Mouse (Mus musculus): ENCODE results near the gene Cmah.

The Cmah gene
- long read RNA-seq, experiment 1 = 0 reads
- long read RNA-seq, experiment 2 = 0 reads

GRCm38 (mm10) chr13:24327201-24327600, at the start of gene Cmah:
TSS of gene Cmah (plus strand) at chr13:24327404.
- intact Hi-C loops (cut with DNase I) = no loop called here

- intact Hi-C loops (cut with DNase I) = no loop called here
Measured at GRCm38 (mm10) chr13:24279407-24279761, 47.8 kb upstream of the Cmah start.

- intact Hi-C loops (cut with DNase I) = loop anchor here (2.0 to 10.0 kb wide), 4 partner anchors 25 to 445 kb away; partner anchors contain the start of gene Slc17a3
Measured at GRCm38 (mm10) chr13:24279762-24280438, 47.3 kb upstream of the Cmah start.

- intact Hi-C loops (cut with DNase I) = loop anchor here (2.0 to 10.0 kb wide), 4 partner anchors 26 to 446 kb away; partner anchors contain the start of gene Slc17a3
Measured at GRCm38 (mm10) chr13:24280439-24281431, 46.5 kb upstream of the Cmah start, which contains the start of gene Carmil1. TSS of gene Carmil1 (minus strand) at chr13:24280795.

- intact Hi-C loops (cut with DNase I) = loop anchor here (10.0 kb wide), 1 partner anchor 453 kb away; the partner anchor contains the start of gene Slc17a3
Measured at GRCm38 (mm10) chr13:24287381-24287780, 39.8 kb upstream of the Cmah start.

GRCm38 (mm10) chr13:24297252-24297651, 30.0 kb upstream of the Cmah start:
- intact Hi-C loops (cut with DNase I) = loop anchor here (10.0 kb wide), 1 partner anchor 502 kb away; no protein-coding TSS in a partner anchor

- intact Hi-C loops (cut with DNase I) = no loop called here
Measured at GRCm38 (mm10) chr13:24305486-24305885, 21.7 kb upstream of the Cmah start.

GRCm38 (mm10) chr13:24306248-24306647, 21.0 kb upstream of the Cmah start:
- intact Hi-C loops (cut with DNase I) = no loop called here

- intact Hi-C loops (cut with DNase I) = no loop called here
Measured at GRCm38 (mm10) chr13:24311011-24311940, 15.9 kb upstream of the Cmah start.

GRCm38 (mm10) chr13:24316563-24316962, 10.6 kb upstream of the Cmah start:
- intact Hi-C loops (cut with DNase I) = no loop called here

- intact Hi-C loops (cut with DNase I) = no loop called here
Measured at GRCm38 (mm10) chr13:24318618-24319017, 8.6 kb upstream of the Cmah start.

GRCm38 (mm10) chr13:24321313-24321712, 5.9 kb upstream of the Cmah start:
- intact Hi-C loops (cut with DNase I) = no loop called here

GRCm38 (mm10) chr13:24328036-24328817, 1.0 kb downstream of the Cmah start:
- intact Hi-C loops (cut with DNase I) = no loop called here

- intact Hi-C loops (cut with DNase I) = no loop called here
Measured at GRCm38 (mm10) chr13:24330128-24330527, 2.9 kb downstream of the Cmah start.

- intact Hi-C loops (cut with DNase I) = no loop called here
Measured at GRCm38 (mm10) chr13:24330836-24331523, 3.8 kb downstream of the Cmah start.

GRCm38 (mm10) chr13:24332537-24332936, 5.3 kb downstream of the Cmah start:
- intact Hi-C loops (cut with DNase I) = no loop called here

- intact Hi-C loops (cut with DNase I) = no loop called here
Measured at GRCm38 (mm10) chr13:24336818-24337217, 9.6 kb downstream of the Cmah start.

- intact Hi-C loops (cut with DNase I) = no loop called here
Measured at GRCm38 (mm10) chr13:24337874-24338273, 10.7 kb downstream of the Cmah start.

GRCm38 (mm10) chr13:24338343-24338861, 11.2 kb downstream of the Cmah start:
- intact Hi-C loops (cut with DNase I) = no loop called here
